Comparison of ENCODE assay signal across 10 mouse cellular contexts in the genomic region with DNA sequence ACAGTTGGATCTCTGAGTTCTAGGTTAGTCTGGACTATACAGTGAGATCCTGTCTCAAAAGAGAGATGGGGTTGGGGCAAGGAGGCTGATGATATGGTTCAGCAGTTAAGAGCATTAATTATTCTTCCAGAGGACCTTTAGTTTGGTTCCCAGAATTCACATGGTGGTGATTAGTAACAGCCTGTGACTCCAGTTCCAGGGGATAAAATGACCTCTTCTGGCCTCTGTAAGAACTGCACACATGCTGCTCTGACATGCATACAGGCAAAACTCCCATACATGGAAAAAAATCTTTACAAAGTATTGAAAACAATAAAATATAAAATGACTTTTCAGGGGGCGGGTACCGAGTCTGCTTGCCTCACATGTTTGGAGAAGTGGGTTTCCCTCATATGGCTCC. TPM values are rescaled to one million over a fixed set of nuclear protein-coding genes. Genes with fewer than 3 reads are reported as not detected.
A peak's percentile ranks its signal among the peaks of the same experiment; 100 is the strongest.
DNase-seq lines count a peak whose midpoint lies in the region; ATAC-seq and TF ChIP-seq lines count a peak whose summit lies in the region.
"Had no signal": no experiment of that assay in that cellular context is flagged by ENCODE, and none has a peak within 500 bp of the region (broad histone marks: within the 10 kb centered on the region; RNA-seq: fewer than 3 reads in every experiment).

No protein-coding gene starts in this region.

- H3K27me3 ChIP-seq in liver, embryonic 14.5 days (ENCODE audit: control insufficient read depth, insufficient read depth, low read length): no peaks in the 10 kb centered on the region
- H3K27me3 ChIP-seq in liver, embryonic 11.5 days (replicated peaks; ENCODE audit: control insufficient read depth, insufficient read depth, low read length): no peaks in the 10 kb centered on the region

- no peaks in the 10 kb centered on the region for H3K9me3 ChIP-seq in liver, embryonic 14.5 days (ENCODE audit: control insufficient read depth, low read length)
- H3K9me3 ChIP-seq in liver, embryonic 11.5 days (ENCODE audit: control insufficient read depth, low read length): no peaks in the 10 kb centered on the region

- H3K4me2 ChIP-seq in liver, embryonic 14.5 days (ENCODE audit: low read depth): no peak overlapping the region
- no peak overlapping the region for H3K4me2 ChIP-seq in liver, embryonic 11.5 days

- peaks cover 5 to 12% of the 10 kb centered on the region in 2 experiments for H3K4me1 ChIP-seq in liver, embryonic 14.5 days (replicated peaks; ENCODE audit: control insufficient read depth in 2 of 2, insufficient read depth in 2 of 2, low read length in 1 of 2)
- peaks cover 23% of the 10 kb centered on the region for H3K4me1 ChIP-seq in liver, embryonic 11.5 days (replicated peaks; ENCODE audit: control insufficient read depth, insufficient read depth, low read length)

- H3K4me3 ChIP-seq in liver, embryonic 14.5 days (ENCODE audit: insufficient read depth in 1 of 2, low read depth in 2 of 2, low read length in 2 of 2): no peak overlapping the region
- H3K4me3 ChIP-seq in liver, embryonic 11.5 days (ENCODE audit: low read depth, low read length): no peak overlapping the region
- H3K4me3 ChIP-seq: erythroblast, embryonic 14.5 days had no signal

- TF ChIP-seq EP300 in liver, embryonic 14.5 days (IDR thresholded peaks at IDR 0.05; ENCODE audit: low read depth): no peak

- TF ChIP-seq CTCF in liver, embryonic 14.5 days (IDR thresholded peaks at IDR 0.05; ENCODE audit: low read depth): peak; percentile 47; the same call in 1 of the 2 replicates

- peaks cover 4% of the 10 kb centered on the region for H3K36me3 ChIP-seq in liver, embryonic 14.5 days (replicated peaks; ENCODE audit: control insufficient read depth, insufficient read depth, low read depth)
- peaks cover 10% of the 10 kb centered on the region; the same call in 1 of the 2 replicates for H3K36me3 ChIP-seq in liver, embryonic 11.5 days (ENCODE audit: control insufficient read depth, insufficient read depth, low read length)

- no peak for ATAC-seq in liver, embryonic 14.5 days (ENCODE audit: insufficient read depth)
- no peak for ATAC-seq in liver, embryonic 11.5 days (replicated peaks; ENCODE audit: low FRiP score)
- ATAC-seq in megakaryocyte, adult 5-6 weeks (ENCODE audit: poor library complexity, severe bottlenecking): no peak
- ATAC-seq: intestine, embryonic 16.5 days had no signal

- DNase-seq in embryo, embryonic 10 days (ENCODE audit: low spot score): peak; percentile 62
- no peak for DNase-seq in embryo, embryonic 9.5 days (ENCODE audit: extremely low spot score)
- DNase-seq in liver, embryonic 14.5 days (ENCODE audit: low read depth in 3 of 3, low spot score in 3 of 3): no peak
- no peak for DNase-seq in liver, embryonic 11.5 days (ENCODE audit: low spot score)
- DNase-seq in T-cell, adult 2 months (ENCODE audit: low spot score): peak; percentile 41
- peak; percentile 79 for DNase-seq in lung, postnatal 36 days
- DNase-seq in right cerebral cortex, postnatal 36 days (ENCODE audit: low spot score in 2 of 2): no peak

- no peak overlapping the region for H3K9ac ChIP-seq in liver, embryonic 14.5 days (replicated peaks)
- no peak overlapping the region for H3K9ac ChIP-seq in liver, embryonic 11.5 days (ENCODE audit: low read depth, low read length)

- 64% methylated on average over 2 of the region's 2 CpGs for WGBS in liver, embryonic 14.5 days (ENCODE audit: insufficient replicate concordance)
- WGBS in liver, embryonic 11.5 days: 83% methylated on average over 2 of the region's 2 CpGs

- no peak overlapping the region for H3K27ac ChIP-seq in liver, embryonic 14.5 days
- H3K27ac ChIP-seq in liver, embryonic 11.5 days (ENCODE audit: low read depth, low read length): no peak overlapping the region

RNA-seq across cellular contexts. Expression of gene AI837181, which starts 3.1 kb away (rescaled TPM):
- 16.7 and 19.9 TPM in 2 replicates for polyA plus RNA-seq in liver, embryonic 14.5 days (2012; rRNA removed)
- polyA plus RNA-seq in liver, embryonic 14.5 days (2014; fragmentation: Nextera tagmentation; extraction: Ambion mirVana): 10.7 and 11.9 TPM in 2 replicates
- polyA plus RNA-seq in liver, embryonic 11.5 days (2014; fragmentation: Nextera tagmentation; extraction: Ambion mirVana): 24.2 and 27.2 TPM in 2 replicates
- total RNA-seq in megakaryocyte, adult 5-6 weeks (2015): 20.3 and 23.7 TPM in 2 replicates
- 8.9 and 15.6 TPM in 2 replicates for total RNA-seq in megakaryocyte, adult 5-6 weeks (2017)

RNA-seq across cellular contexts. Expression of gene Drap1, which starts 3.3 kb away (rescaled TPM):
- polyA plus RNA-seq in liver, embryonic 14.5 days (2012; rRNA removed): 38.6 and 64.0 TPM in 2 replicates
- polyA plus RNA-seq in liver, embryonic 14.5 days (2014; fragmentation: Nextera tagmentation; extraction: Ambion mirVana): 58.5 and 58.9 TPM in 2 replicates
- polyA plus RNA-seq in liver, embryonic 11.5 days (2014; fragmentation: Nextera tagmentation; extraction: Ambion mirVana): 124 and 151 TPM in 2 replicates
- 62.3 and 72.3 TPM in 2 replicates for total RNA-seq in megakaryocyte, adult 5-6 weeks (2015)
- total RNA-seq in megakaryocyte, adult 5-6 weeks (2017): 53.7 and 59.0 TPM in 2 replicates

RNA-seq across cellular contexts. Expression of gene Fosl1, which starts 19.3 kb away (rescaled TPM):
- polyA plus RNA-seq in liver, embryonic 14.5 days (2012; rRNA removed): 0.02 TPM in 1 of 2 replicates, not detected in the other
- not detected in 2 replicates for polyA plus RNA-seq in liver, embryonic 14.5 days (2014; fragmentation: Nextera tagmentation; extraction: Ambion mirVana)
- polyA plus RNA-seq in liver, embryonic 11.5 days (2014; fragmentation: Nextera tagmentation; extraction: Ambion mirVana): 0.52 and 0.59 TPM in 2 replicates
- total RNA-seq in megakaryocyte, adult 5-6 weeks (2015): 0.48 and 1.2 TPM in 2 replicates
- 0.69 and 0.95 TPM in 2 replicates for total RNA-seq in megakaryocyte, adult 5-6 weeks (2017)
- polyA plus RNA-seq: intestine, embryonic 16.5 days had no signal

RNA-seq across cellular contexts. Expression of gene Tsga10ip, which starts 25.8 kb away (rescaled TPM):
- not detected in 2 replicates for polyA plus RNA-seq in liver, embryonic 14.5 days (2012; rRNA removed)
- polyA plus RNA-seq in liver, embryonic 14.5 days (2014; fragmentation: Nextera tagmentation; extraction: Ambion mirVana): 0.09 TPM in 1 of 2 replicates, not detected in the other
- polyA plus RNA-seq in liver, embryonic 11.5 days (2014; fragmentation: Nextera tagmentation; extraction: Ambion mirVana): 0.30 and 1.2 TPM in 2 replicates
- not detected in 2 replicates for total RNA-seq in megakaryocyte, adult 5-6 weeks (2015)
- total RNA-seq in megakaryocyte, adult 5-6 weeks (2017): not detected in 2 replicates
- polyA plus RNA-seq: erythroblast, embryonic 14.5 days had no signal

RNA-seq across cellular contexts. Expression of gene Ccdc85b, which starts 29.6 kb away (rescaled TPM):
- polyA plus RNA-seq in liver, embryonic 14.5 days (2012; rRNA removed): 1.00 and 1.4 TPM in 2 replicates
- 1.0 and 1.2 TPM in 2 replicates for polyA plus RNA-seq in liver, embryonic 14.5 days (2014; fragmentation: Nextera tagmentation; extraction: Ambion mirVana)
- 5.8 and 6.3 TPM in 2 replicates for polyA plus RNA-seq in liver, embryonic 11.5 days (2014; fragmentation: Nextera tagmentation; extraction: Ambion mirVana)
- total RNA-seq in megakaryocyte, adult 5-6 weeks (2015): 0.80 and 1.1 TPM in 2 replicates
- total RNA-seq in megakaryocyte, adult 5-6 weeks (2017): 1.7 TPM in 2 replicates

Comparison
In these comparisons a context has a peak if more than half of its experiments do, and no peak if none do; other contexts are left out.
1. DNase-seq: peak in embryo, embryonic 10 days (single experiment), T-cell, adult 2 months (single experiment) and lung, postnatal 36 days (single experiment); none in embryo, embryonic 9.5 days (single experiment), liver, embryonic 14.5 days (0 of 3), liver, embryonic 11.5 days (single experiment) and right cerebral cortex, postnatal 36 days (0 of 2).